Mouse (Mus musculus): ENCODE measurements around the gene Lrmda. TPM values are rescaled to one million over a fixed set of nuclear protein-coding genes. Genes with fewer than 3 reads are reported as not detected.
A peak's percentile ranks its signal among the peaks of the same experiment; 100 is the strongest.

Lrmda gene
- total RNA-seq, 2 experiments from 2014 or later, result 0.48 to 0.76 TPM

- intact Hi-C loops (cut with DNase I), result no loop called here
- no peak for DNase-seq (ENCODE audit: low spot score in 2 of 2)
These were observed 690.7 kb downstream of the Lrmda start for GRCm38 (mm10) chr14:22710071-22710661.

DNA sequence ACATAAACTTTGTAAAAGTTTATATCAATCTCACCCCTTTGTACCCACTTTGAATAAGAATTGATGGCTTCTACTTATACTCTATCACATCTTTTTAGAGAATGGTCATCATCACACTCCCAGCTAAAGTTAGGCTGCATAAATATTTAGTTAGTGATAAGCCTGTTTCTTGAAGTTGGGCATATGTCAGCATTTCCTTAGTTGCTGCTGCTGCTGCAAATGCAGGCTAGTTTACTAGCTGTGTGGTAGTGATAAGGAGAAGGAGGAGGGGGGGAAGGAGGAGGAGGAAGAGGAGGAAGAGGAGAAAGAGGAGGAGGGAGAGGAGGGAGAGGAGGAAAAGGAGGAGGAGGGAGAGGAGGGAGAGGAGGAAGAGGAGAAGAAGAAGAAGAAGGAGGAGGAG is 692.9 kb downstream of the Lrmda start:
- intact Hi-C loops (cut with DNase I), result no loop called here
- DNase-seq (ENCODE audit: low spot score in 2 of 2), result no peak

DNA sequence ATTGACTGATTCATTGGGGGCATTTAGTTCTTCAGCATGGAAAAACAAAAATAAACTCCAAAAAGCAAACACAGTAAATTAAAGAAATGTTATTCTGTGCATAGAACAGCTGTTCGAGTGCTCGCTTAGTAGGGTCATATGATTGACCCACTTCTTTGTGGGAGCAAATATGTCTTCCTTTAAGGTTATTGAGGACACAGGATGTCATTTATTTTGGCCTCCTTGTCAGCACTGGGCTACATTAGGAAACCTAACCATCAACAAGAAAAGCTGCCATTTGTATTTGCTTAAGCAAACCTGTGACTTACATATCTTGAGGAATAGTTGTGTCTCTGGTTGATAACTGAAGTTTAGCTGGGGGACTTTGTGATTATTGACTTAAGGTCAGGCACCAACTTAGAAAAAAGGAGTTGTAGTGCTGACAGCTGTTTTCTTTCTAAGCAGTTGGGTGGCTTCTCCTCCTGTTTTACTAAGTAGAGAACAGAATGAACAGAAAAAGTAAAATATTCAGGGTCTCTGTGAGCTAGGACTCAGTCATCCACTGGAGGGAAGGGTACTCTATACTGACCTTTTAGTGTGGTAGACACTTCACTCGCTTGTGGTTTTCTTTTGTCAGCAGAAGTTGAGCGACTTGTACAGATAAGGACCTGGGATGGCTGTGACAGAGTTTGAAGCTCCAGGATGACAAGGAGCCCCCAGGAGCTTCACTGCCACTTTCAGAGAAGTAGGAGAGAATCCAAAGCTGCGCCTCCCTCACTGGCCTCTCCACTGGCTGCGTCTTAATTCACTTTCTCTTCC is 696.3 kb downstream of the Lrmda start:
- intact Hi-C loops (cut with DNase I), result no loop called here

GRCm38 (mm10) chr14:22719968-22720367 is 700.5 kb downstream of the Lrmda start:
- DNase-seq (ENCODE audit: low spot score in 2 of 2), result no peak
- intact Hi-C loops (cut with DNase I), result no loop called here

More for the DNA sequence above, 696.3 kb downstream of the Lrmda start:
- DNase-seq (ENCODE audit: low spot score in 2 of 2), result no peak

GRCm38 (mm10) chr14:22721845-22722244 is 702.3 kb downstream of the Lrmda start:
- intact Hi-C loops (cut with DNase I), result no loop called here
- DNase-seq (ENCODE audit: low spot score in 2 of 2), result no peak

GRCm38 (mm10) chr14:22727548-22727947 is 708.0 kb downstream of the Lrmda start:
- no peak for DNase-seq (ENCODE audit: low spot score in 2 of 2)
- intact Hi-C loops (cut with DNase I), result no loop called here

DNA sequence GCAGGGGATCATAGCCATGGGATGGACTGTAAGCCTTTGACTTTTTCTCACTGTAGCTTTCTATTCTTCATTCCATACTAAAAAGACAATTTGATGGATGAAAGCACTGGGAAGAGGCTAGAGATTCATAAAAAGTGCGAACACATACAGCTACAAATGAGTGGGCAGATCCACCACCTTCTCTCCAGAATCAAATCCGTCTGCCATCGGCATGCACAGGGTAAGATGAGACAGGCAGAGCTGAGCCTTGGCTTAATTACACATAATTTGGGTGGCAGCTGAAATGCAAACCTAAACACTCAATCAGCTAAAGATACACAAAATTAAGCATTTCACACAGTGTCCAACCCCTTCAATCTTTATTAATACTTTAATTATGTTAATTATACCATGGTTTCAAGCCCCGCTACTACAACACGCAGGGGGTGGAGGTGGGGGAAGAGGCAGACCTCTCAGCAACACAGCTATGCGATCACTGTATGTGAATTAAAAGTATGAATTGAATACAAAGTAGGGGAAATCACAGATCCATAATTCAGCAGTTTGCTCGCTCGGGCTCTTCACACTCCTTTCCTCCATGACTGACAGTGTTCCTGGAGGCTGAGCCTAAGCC is 709.2 kb downstream of the Lrmda start:
- peak; percentile 4 to 23 for DNase-seq (ENCODE audit: low spot score in 2 of 2)
- intact Hi-C loops (cut with DNase I), result no loop called here

GRCm38 (mm10) chr14:22738603-22739002 is 719.1 kb downstream of the Lrmda start:
- no peak for DNase-seq (ENCODE audit: low spot score in 2 of 2)
- intact Hi-C loops (cut with DNase I), result no loop called here

GRCm38 (mm10) chr14:22742527-22742926 is 723.0 kb downstream of the Lrmda start:
- no peak for DNase-seq (ENCODE audit: low spot score in 2 of 2)
- intact Hi-C loops (cut with DNase I), result no loop called here

DNA sequence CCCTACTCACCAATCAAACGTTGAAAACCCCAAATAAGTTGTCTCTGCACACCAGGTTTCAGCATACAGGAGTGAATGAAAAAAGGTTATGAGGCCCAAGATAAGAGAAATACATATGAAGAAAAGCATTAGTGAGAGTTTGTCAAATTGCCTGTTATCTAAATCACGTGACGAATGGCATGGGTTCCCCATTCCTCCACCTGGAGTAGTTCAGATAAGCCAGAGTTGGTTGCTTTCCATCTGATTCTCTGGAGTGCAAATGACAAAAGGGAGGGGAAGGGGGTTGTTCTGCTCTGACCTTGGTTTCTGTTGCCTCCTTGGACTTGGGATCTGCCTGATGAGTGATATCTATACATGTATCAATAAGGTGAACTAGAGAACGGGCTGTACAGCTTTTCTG is 723.8 kb downstream of the Lrmda start:
- no peak for DNase-seq (ENCODE audit: low spot score in 2 of 2)
- intact Hi-C loops (cut with DNase I), result no loop called here

DNA sequence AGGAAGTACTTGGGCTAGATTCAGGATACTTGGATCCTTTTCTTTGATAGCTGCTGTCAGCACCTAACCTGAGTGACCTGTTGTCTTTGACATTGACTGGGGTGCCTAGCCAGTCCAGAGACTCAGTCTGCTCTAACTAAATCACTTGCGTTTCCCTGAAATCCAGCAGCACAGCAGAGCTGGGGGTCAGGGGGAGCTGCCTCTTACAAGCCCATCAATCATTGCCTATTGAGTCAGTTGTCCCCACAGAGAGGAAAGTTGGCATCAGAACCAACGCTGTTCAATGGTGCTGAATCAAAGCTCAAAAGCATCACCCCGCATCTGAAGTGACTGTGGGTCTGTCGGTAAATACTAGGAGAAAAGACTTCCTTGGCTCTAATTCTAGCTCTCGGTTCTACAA is 725.2 kb downstream of the Lrmda start:
- intact Hi-C loops (cut with DNase I), result no loop called here

GRCm38 (mm10) chr14:22745263-22745881 is 725.9 kb downstream of the Lrmda start:
- intact Hi-C loops (cut with DNase I), result no loop called here
- DNase-seq (ENCODE audit: low spot score in 2 of 2), result no peak

More for the DNA sequence above, 725.2 kb downstream of the Lrmda start:
- DNase-seq (ENCODE audit: low spot score in 2 of 2), result no peak

GRCm38 (mm10) chr14:22745882-22746480 is 726.5 kb downstream of the Lrmda start:
- no peak for DNase-seq (ENCODE audit: low spot score in 2 of 2)

GRCm38 (mm10) chr14:22747816-22748215 is 728.3 kb downstream of the Lrmda start:
- intact Hi-C loops (cut with DNase I), result no loop called here

More at GRCm38 (mm10) chr14:22745882-22746480, 726.5 kb downstream of the Lrmda start:
- intact Hi-C loops (cut with DNase I), result no loop called here

DNA sequence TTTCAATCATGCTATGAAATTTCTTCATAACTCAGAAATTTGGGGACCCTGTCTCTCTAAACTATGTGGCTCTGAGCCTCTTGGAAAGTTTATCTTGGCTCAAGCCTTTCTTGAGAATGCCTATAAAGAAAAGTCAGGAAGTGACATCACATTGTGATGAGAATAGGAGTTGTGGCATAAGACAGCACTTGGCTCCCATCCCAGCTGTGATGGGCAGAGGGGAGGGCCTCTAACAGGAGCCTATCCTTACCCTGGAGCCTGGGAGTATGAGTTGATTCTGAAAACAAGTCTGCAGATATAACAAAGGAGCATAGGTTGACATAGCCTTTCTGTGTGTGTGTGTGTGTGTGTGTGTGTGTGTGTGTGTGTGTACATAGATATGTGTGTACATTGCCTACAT is 730.9 kb downstream of the Lrmda start:
- no peak for DNase-seq (ENCODE audit: low spot score in 2 of 2)
- intact Hi-C loops (cut with DNase I), result no loop called here

More at GRCm38 (mm10) chr14:22747816-22748215, 728.3 kb downstream of the Lrmda start:
- DNase-seq (ENCODE audit: low spot score in 2 of 2), result no peak

DNA sequence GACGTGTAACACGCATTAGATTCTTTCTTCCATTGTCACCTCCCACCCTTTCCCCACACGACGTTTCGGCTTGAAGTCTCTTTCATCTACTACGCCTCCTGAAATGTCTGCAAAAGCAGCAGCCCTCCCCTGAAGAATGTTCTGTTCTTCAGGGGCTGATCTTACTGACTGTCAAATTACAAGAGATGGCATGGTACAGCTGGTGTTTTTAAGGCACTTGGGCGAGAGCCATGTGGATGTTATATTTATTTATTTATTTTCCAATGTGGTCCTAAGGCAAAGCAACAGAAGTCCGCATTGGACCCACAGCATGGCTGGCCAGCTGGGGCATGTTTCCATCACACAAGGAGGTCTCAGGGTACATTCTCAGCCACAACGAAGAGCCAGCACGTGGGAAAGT is 731.8 kb downstream of the Lrmda start:
- DNase-seq (ENCODE audit: low spot score in 2 of 2), result peak; percentile 18 to 65
- intact Hi-C loops (cut with DNase I), result no loop called here

DNA sequence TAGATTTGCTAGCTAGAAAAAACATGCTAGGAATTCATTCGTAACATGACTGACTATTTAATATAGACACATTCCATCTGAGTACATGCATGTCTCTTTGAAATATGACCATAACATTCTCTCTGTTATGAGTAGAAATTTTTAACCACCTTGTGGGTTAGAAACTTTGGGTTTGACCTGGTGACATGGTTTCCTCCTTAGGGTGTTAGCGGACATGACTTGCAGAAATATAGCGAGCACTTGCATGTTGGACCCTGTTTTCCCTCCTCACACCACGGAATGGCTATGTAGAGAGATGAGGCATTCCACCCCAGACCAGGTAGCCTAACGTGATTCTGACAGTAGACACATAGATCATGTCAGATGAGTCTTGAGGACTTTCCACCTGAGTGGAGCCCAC is 735.1 kb downstream of the Lrmda start:
- intact Hi-C loops (cut with DNase I), result no loop called here
- no peak for DNase-seq (ENCODE audit: low spot score in 2 of 2)

DNA sequence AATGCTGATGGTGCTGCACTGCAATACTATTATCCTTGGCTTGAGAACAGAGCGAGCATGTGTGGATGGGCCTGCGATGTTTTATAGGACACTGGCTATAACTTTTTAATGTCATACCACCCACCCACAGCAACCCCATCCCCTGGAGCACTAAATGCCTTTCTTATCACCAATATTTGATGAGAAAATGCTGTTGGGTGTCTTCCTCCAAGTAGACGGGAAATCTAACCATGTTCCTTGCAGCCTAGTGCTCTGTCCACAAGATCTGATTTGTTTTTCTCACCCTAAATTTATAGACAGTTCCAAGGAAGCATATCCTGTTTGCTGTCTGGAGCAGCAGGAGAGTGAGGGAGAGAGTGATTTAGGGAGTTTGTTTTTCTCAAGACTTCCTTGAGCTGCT is 738.0 kb downstream of the Lrmda start:
- intact Hi-C loops (cut with DNase I), result no loop called here
- no peak for DNase-seq (ENCODE audit: low spot score in 2 of 2)

DNA sequence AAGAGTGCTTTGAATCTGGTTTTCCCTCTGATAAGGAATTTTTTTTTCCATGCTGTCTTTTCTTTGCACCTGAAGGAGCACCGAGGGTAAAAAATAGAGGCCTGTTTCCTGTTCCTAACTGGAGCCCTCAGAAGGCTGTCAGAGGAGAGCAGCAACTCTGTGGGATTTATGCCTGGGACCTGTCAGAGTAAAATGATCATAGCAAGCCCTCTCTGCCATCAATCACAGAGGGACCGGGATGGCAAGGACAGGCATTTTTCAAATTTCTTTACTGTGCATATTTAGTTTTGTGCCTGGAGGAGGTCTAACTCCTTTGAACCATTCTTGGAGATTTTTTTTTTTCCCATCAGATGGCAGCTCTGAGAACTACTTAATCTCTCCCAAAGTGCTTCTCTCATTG is 739.7 kb downstream of the Lrmda start:
- DNase-seq (ENCODE audit: low spot score in 2 of 2), result no peak

DNA sequence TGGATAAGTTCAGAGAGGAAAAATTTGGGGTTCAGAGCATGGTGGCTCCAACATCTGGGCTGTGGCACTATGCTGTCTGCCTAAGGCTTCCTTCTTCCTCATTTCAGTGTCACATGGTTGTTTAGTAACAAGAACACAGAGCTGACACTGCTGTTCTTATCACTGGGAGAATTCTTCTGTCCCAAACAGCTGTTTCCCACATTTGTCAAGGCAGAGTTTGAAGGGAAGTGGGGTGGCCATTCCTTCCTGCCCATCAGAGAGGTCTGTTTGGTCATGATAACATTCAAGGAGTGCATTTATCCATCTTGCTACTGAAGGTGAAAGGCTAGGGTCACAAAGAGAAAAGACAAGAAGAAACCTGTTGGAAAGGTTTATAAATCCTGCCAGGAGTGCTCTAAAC is 740.2 kb downstream of the Lrmda start:
- intact Hi-C loops (cut with DNase I), result no loop called here
- DNase-seq (ENCODE audit: low spot score in 2 of 2), result no peak

More for the DNA sequence above, 739.7 kb downstream of the Lrmda start:
- intact Hi-C loops (cut with DNase I), result no loop called here
